Mouse (Mus musculus) urinary bladder, adult 18-20 months (tissue): ENCODE measurements at regions not wholly inside any gene's neighbourhood (a gene's known extent, or its start where the extent isn't known, plus 50 kb on each side); places are given as distances from the start of the nearest gene placed in this dataset.

Source experiments
- DNase-seq, 2 experiments: peaks; one replicate each; pipeline ENCODE4 v3.0.0; 2022; ENCODE audit warnings: low spot score in 2 of 2, mixed read lengths in 2 of 2

- no peak for DNase-seq
Measured at GRCm38 (mm10) chr3:144255596-144256550, 50.9 kb upstream of the Lmo4 start.
